Comparison of ENCODE assay signal across 8 mouse cellular contexts in genomic region chr9:40807289-40807920, GRCm38 (mm10). TPM values are rescaled to one million over a fixed set of nuclear protein-coding genes. Genes with fewer than 3 reads are reported as not detected.
DNase-seq lines count a peak whose midpoint lies in the region; ATAC-seq and TF ChIP-seq lines count a peak whose summit lies in the region.

No protein-coding gene starts in this region.

- no peak for ATAC-seq in CD4-positive, CD25-positive, alpha-beta regulatory T cell, adult 4 months
- ATAC-seq in forebrain, embryonic 14.5 days = no peak
- peak; percentile 28 for ATAC-seq in intestine, embryonic 14.5 days (replicated peaks; ENCODE audit: low FRiP score, low TSS enrichment, low read depth)
- peak; percentile 42; the same call in 1 of the 2 replicates for ATAC-seq in megakaryocyte, adult 5-6 weeks (ENCODE audit: poor library complexity, severe bottlenecking)

- dilution Hi-C loops in CH12.LX (cut with MboI; ENCODE audit: extremely low pct_ligation_motif_present, extremely low pct_unique_long_range_greater_than_20kb, low sequenced_read_pairs) = no loop called here

- H3K9me3 ChIP-seq in CH12.LX (replicated peaks; ENCODE audit: low read length) = no peaks in the 10 kb centered on the region
- no peaks in the 10 kb centered on the region for H3K9me3 ChIP-seq in forebrain, embryonic 14.5 days (replicated peaks; ENCODE audit: control insufficient read depth, low read length)
- H3K9me3 ChIP-seq in intestine, embryonic 14.5 days (ENCODE audit: control insufficient read depth, low read length) = no peaks in the 10 kb centered on the region

- no peak overlapping the region for H3K4me2 ChIP-seq in CH12.LX (ENCODE audit: insufficient read depth, low read depth, poor library complexity, severe bottlenecking)
- no peak overlapping the region for H3K4me2 ChIP-seq in forebrain, embryonic 14.5 days (ENCODE audit: low read length)
- H3K4me2 ChIP-seq in intestine, embryonic 14.5 days (ENCODE audit: low read length) = no peak overlapping the region

- TF ChIP-seq EP300 in CH12.LX (IDR thresholded peaks at IDR 0.05; ENCODE audit: low read length) = no peak

- peaks cover 0 to 25% of the 10 kb centered on the region in 2 experiments; a peak in 2 of 4 replicates for H3K4me1 ChIP-seq in CH12.LX (ENCODE audit: control insufficient read depth in 1 of 2, insufficient read depth in 2 of 2)
- H3K4me1 ChIP-seq in forebrain, embryonic 14.5 days (ENCODE audit: control insufficient read depth, insufficient read depth, low read length) = peaks cover 23% of the 10 kb centered on the region
- peaks cover 19% of the 10 kb centered on the region for H3K4me1 ChIP-seq in intestine, embryonic 14.5 days (replicated peaks; ENCODE audit: control insufficient read depth, insufficient read depth, low read length)

- H3K4me3 ChIP-seq in CH12.LX (replicated peaks in 1 of 3; ENCODE audit: low read depth in 2 of 3, low read length in 2 of 3, poor library complexity in 1 of 3) = no peak overlapping the region
- no peak overlapping the region for H3K4me3 ChIP-seq in forebrain, embryonic 14.5 days (ENCODE audit: low read depth, low read length)
- no peak overlapping the region for H3K4me3 ChIP-seq in intestine, embryonic 14.5 days (ENCODE audit: low read depth, low read length)

- H3K27me3 ChIP-seq in CH12.LX (replicated peaks) = no peaks in the 10 kb centered on the region
- H3K27me3 ChIP-seq in forebrain, embryonic 14.5 days (replicated peaks; ENCODE audit: control insufficient read depth, insufficient read depth, low read length) = no peaks in the 10 kb centered on the region
- H3K27me3 ChIP-seq in intestine, embryonic 14.5 days (replicated peaks; ENCODE audit: control insufficient read depth, insufficient read depth, low read length) = no peaks in the 10 kb centered on the region

- H3K27ac ChIP-seq in CH12.LX (ENCODE audit: insufficient read depth, low read depth) = no peak overlapping the region
- 0 out of 2 replicates have a peak overlapping the region, but pooled peaks have one; percentile 39 for H3K27ac ChIP-seq in forebrain, embryonic 14.5 days (ENCODE audit: low read depth, low read length)
- H3K27ac ChIP-seq in intestine, embryonic 14.5 days (ENCODE audit: low read depth) = peak overlapping the region; percentile 39

- H3K9ac ChIP-seq in CH12.LX (ENCODE audit: insufficient read depth, low read depth) = no peak overlapping the region
- no peak overlapping the region for H3K9ac ChIP-seq in forebrain, embryonic 14.5 days (ENCODE audit: low read length)
- H3K9ac ChIP-seq in intestine, embryonic 14.5 days (ENCODE audit: low read length) = no peak overlapping the region

- H3K79me2 ChIP-seq in CH12.LX (replicated peaks; ENCODE audit: control insufficient read depth, extremely low read depth, insufficient read depth, poor library complexity, severe bottlenecking) = peaks cover 14% of the 10 kb centered on the region

- no peak; the same call in none of the 2 replicates for TF ChIP-seq RAD21 in CH12.LX (IDR thresholded peaks at IDR 0.05; ENCODE audit: low read depth, low read length)

- peak in 1 of 2 experiments; percentile 36; a peak in 2 of 4 replicates for TF ChIP-seq CTCF in CH12.LX (conservative IDR thresholded peaks at IDR 0.05 in 1 of 2, IDR thresholded peaks at IDR 0.05 in 1 of 2; ENCODE audit: low read depth in 2 of 2, low read length in 2 of 2)

- 27% methylated on average over 11 of the region's 11 CpGs for WGBS in forebrain, embryonic 14.5 days
- 21% methylated on average over 11 of the region's 11 CpGs for WGBS in intestine, embryonic 14.5 days

- DNase-seq in CD4-positive, CD25-positive, alpha-beta regulatory T cell, adult 2 months (ENCODE audit: low read depth, low spot score) = peak; percentile 19
- peak; percentile 47 for DNase-seq in CH12.LX (ENCODE audit: extremely low read depth)
- peak; percentile 45 for DNase-seq in forebrain, embryonic 14.5 days (ENCODE audit: low spot score)
- DNase-seq in intestine, embryonic 14.5 days (ENCODE audit: low spot score) = peak; percentile 63
- no peak for DNase-seq in testis, postnatal 14 days (ENCODE audit: low spot score)
- no peak for DNase-seq in ovary, adult 18-20 months (ENCODE audit: low spot score)

- in situ Hi-C loops in CH12.LX (cut with MboI; ENCODE audit: low pct_ligation_motif_present, low pct_unique_long_range_greater_than_20kb, low sequenced_read_pairs) = loop anchor here (25.0 kb wide), 1 partner anchor 180 kb away; no protein-coding TSS in a partner anchor

- peaks cover 41 to 60% of the 10 kb centered on the region in 2 experiments for H3K36me3 ChIP-seq in CH12.LX (replicated peaks in 1 of 2; ENCODE audit: control insufficient read depth in 1 of 2, insufficient read depth in 1 of 2, low read length in 1 of 2)
- H3K36me3 ChIP-seq in forebrain, embryonic 14.5 days (ENCODE audit: control insufficient read depth, insufficient read depth, low read length) = peaks cover 49% of the 10 kb centered on the region
- H3K36me3 ChIP-seq in intestine, embryonic 14.5 days (ENCODE audit: control insufficient read depth, insufficient read depth, low read length) = peaks cover 42% of the 10 kb centered on the region

- TF ChIP-seq POLR2A in CH12.LX (IDR thresholded peaks at IDR 0.05; ENCODE audit: low read depth, low read length) = peak; percentile 31; the same call in 1 of the 2 replicates

TF ChIP-seq in CH12.LX, 34 proteins besides CTCF, POLR2A, EP300 and RAD21:
- TF ChIP-seq POLR2AphosphoS2 (IDR thresholded peaks at IDR 0.05; ENCODE audit: low read depth, low read length) (peak; percentile 15; the same call in 1 of the 2 replicates), IRF4 (IDR thresholded peaks at IDR 0.05; ENCODE audit: low read depth, low read length) (no peak), ELF1 (IDR thresholded peaks at IDR 0.05; ENCODE audit: low read depth, low read length) (0 out of 2 replicates have a peak, but pooled peaks have one; percentile 16), JUND (conservative IDR thresholded peaks at IDR 0.05; ENCODE audit: low read depth, low read length) (no peak)

RNA-seq across cellular contexts. Expression of gene Hspa8, which starts 6.6 kb away (rescaled TPM):
- polyA plus RNA-seq in CD4-positive, CD25-positive, alpha-beta regulatory T cell, adult 4 months (2017; shearing (Covaris generic)) = 1,000 to 10,000 TPM; 3,203 to 3,707 TPM
- total RNA-seq in CH12.LX (2012; rRNA removed) (2,915 and 4,984 TPM in 2 replicates), CH12.LX (2014; rRNA removed) (7,143 and 7,761 TPM in 2 replicates)
- 5,629 and 6,462 TPM in 2 replicates for polyA plus RNA-seq in CH12.LX (2012; ENCODE audit: insufficient read length, low read depth)
- polyA plus RNA-seq in forebrain, embryonic 14.5 days (2014; fragmentation: Nextera tagmentation; extraction: Ambion mirVana) = 3,062 and 3,353 TPM in 2 replicates
- polyA plus RNA-seq in intestine, embryonic 14.5 days (2014; fragmentation: Nextera tagmentation; extraction: Ambion mirVana) = 2,647 and 2,698 TPM in 2 replicates
- total RNA-seq in megakaryocyte, adult 5-6 weeks (2015) = 2,454 and 2,467 TPM in 2 replicates
- 3,359 and 3,514 TPM in 2 replicates for total RNA-seq in megakaryocyte, adult 5-6 weeks (2017)

Comparison
In these comparisons a context has a peak if more than half of its experiments do, and no peak if none do; other contexts are left out.
1. DNase-seq: peak in CD4-positive, CD25-positive, alpha-beta regulatory T cell, adult 2 months (single experiment), CH12.LX (single experiment), forebrain, embryonic 14.5 days (single experiment) and intestine, embryonic 14.5 days (single experiment); none in testis, postnatal 14 days (single experiment) and ovary, adult 18-20 months (single experiment).
2. ATAC-seq: peak in intestine, embryonic 14.5 days (single experiment) and megakaryocyte, adult 5-6 weeks (single experiment); none in CD4-positive, CD25-positive, alpha-beta regulatory T cell, adult 4 months (single experiment) and forebrain, embryonic 14.5 days (single experiment).